Mouse (Mus musculus): Measurements from ENCODE around the gene Tex22.

DNA sequence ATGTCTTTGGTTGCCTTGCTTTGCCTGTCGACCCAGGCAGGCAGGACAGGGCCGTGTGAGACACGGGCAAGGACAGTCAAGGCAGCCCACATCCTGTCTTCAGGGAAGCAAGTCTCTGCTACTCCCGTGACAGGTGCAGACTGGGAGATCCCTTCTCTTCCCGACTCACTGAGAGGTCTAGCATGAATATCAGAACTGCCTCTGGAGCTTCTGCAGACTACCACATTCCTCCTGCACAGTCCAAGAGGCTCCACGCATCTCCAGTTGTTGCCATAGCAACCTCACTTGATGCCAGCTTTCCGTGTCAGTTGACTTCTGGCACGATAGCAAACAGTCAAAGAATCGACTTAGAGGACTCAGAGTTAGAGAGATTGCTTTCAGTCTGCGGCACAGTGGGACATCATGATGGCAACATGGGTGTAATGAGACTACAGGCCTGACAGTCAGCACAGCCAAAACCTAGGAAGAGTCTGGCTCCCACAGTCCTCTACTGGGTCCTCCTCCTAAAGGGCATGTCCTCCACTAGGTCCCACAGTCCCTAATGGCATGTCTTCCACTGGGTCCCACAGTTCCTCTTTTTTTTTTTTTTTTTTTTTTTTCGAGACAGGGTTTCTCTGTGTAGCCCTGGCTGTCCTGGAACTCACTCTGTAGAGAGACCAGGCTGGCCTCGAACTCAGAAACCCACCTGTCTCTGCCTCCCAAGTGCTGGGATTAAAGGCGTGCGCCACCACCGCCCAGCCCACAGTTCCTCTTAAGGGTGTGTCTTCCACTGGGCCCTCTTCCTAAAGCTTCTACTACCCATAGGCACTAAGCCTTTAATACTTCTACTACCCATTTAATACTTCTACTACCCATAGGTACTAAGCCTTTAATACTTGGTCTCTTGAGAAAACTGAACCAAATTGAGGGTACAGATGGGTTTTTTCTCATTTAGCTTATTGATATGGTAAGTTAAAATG lies 32.5 kb upstream of the Tex22 start:
- TF ChIP-seq CTCF (IDR thresholded peaks at IDR 0.05; ENCODE audit: borderline replicate concordance, insufficient read depth, low read length) (no peak), POLR2A (IDR thresholded peaks at IDR 0.05; ENCODE audit: low read depth, low read length) (no peak)

Measured in embryonic fibroblast, embryonic 13.5 days (primary cell).